Mouse (Mus musculus) inflammation-experienced regulatory T-cells, adult 16 weeks (primary cell): ENCODE results near the gene Nsun3. TPM values are rescaled to one million over a fixed set of nuclear protein-coding genes. Genes with fewer than 3 reads are reported as not detected.

ENCODE experiments used
- polyA plus RNA-seq: library from polyadenylated mRNA; unstranded; fragments of 100-300 nt; shearing (Covaris generic); gene quantifications from one replicate; pipeline ENCODE4 v1.2.1, GENCODE M21; 2017

Nsun3 gene
- 28.3 TPM for polyA plus RNA-seq

GRCm38 (mm10) chr16:62786621-62787331 is at the start of gene Nsun3:
TSS of gene Nsun3 (minus strand) at chr16:62786818.

GRCm38 (mm10) chr16:62814491-62814890 is 27.9 kb upstream of the Nsun3 start, which contains the start of gene Stx19:
TSS of gene Stx19 (plus strand) at chr16:62814676.

Other genes starting within 250 kb of the Nsun3 start
- gene Stx19, start 27.9 kb upstream of the Nsun3 start, polyA plus RNA-seq, result 0.40 TPM
- 22.2 TPM for gene Arl13b, start 60.2 kb upstream of the Nsun3 start, polyA plus RNA-seq
- 36.4 TPM for gene Pros1, start 67.5 kb upstream of the Nsun3 start, polyA plus RNA-seq